Mouse (Mus musculus) heart, adult 2 months (tissue): Measurements from ENCODE around the gene Farp2.

Source experiments
- CTCF ChIP-seq: fragments of 200-600 bp; IDR thresholded peaks from 2 replicates; pipeline ENCODE4 v1.8.1; 2022; ENCODE audit warnings: antibody characterized with exemption, mild to moderate bottlenecking, moderate library complexity
- EP300 ChIP-seq: fragments of 200-500 bp; IDR thresholded peaks from 2 replicates; pipeline ENCODE4 v1.6.1; 2011; ENCODE audit warnings: low read depth, low read length, control low read depth; ENCODE audit not compliant: insufficient read depth
- POLR2A ChIP-seq: fragments of 200-500 bp; IDR thresholded peaks from 2 replicates; pipeline ENCODE4 v1.6.1; 2011; ENCODE audit warnings: mild to moderate bottlenecking, low read depth, low read length, control low read depth; ENCODE audit not compliant: insufficient read depth

GRCm38 (mm10) chr1:93603921-93604320 is 92.0 kb downstream of the Farp2 start:
- TF ChIP-seq CTCF, result no peak
- TF ChIP-seq POLR2A, result no peak
- no peak for TF ChIP-seq EP300
